Mouse (Mus musculus) forebrain, embryonic 11.5 days (tissue): Measurements from ENCODE around the gene Mblac2. TPM values are rescaled to one million over a fixed set of nuclear protein-coding genes. Genes with fewer than 3 reads are reported as not detected.
"Not testable (repeated sequence)": the region's sequence is repeated elsewhere in the genome, so short reads cannot be mapped to it uniquely, and the experiment has no call there.

ENCODE experiments used
- ATAC-seq: fragments of 200-750 bp; cut with Nextera tagmentation; replicated peaks from 2 replicates; pipeline ENCODE4 v1.8.0; 2017; ENCODE audit warnings: moderate TSS enrichment; ENCODE audit not compliant: low FRiP score
- DNase-seq: peaks from one replicate; pipeline ENCODE4 v3.0.0-alpha.2; 2017; ENCODE audit warnings: low spot score
- H3K27ac ChIP-seq: fragments of 300-500 bp; sonication (generic); 2 replicates; pipeline ENCODE4 v1.5.1; 2014; ENCODE audit warnings: low read depth, low read length
- H3K27me3 ChIP-seq: fragments of 300-500 bp; sonication (generic); 2 replicates; pipeline ENCODE4 v1.6.1; 2014; ENCODE audit warnings: mild to moderate bottlenecking, low read length, mixed read lengths; ENCODE audit not compliant: control insufficient read depth, insufficient read depth
- H3K36me3 ChIP-seq: fragments of 300-500 bp; sonication (generic); 2 replicates; pipeline ENCODE4 v1.6.1; 2014; ENCODE audit warnings: mild to moderate bottlenecking, low read length, moderate library complexity, mixed read lengths; ENCODE audit not compliant: control insufficient read depth, insufficient read depth
- H3K4me1 ChIP-seq: fragments of 300-500 bp; sonication (generic); replicated peaks from 2 replicates; pipeline ENCODE4 v1.6.1; 2014; ENCODE audit warnings: low read length, mixed read lengths; ENCODE audit not compliant: control insufficient read depth, insufficient read depth
- H3K4me2 ChIP-seq: fragments of 300-500 bp; sonication (generic); 2 replicates; pipeline ENCODE4 v1.6.1; 2014; ENCODE audit warnings: low read depth, mild to moderate bottlenecking, low read length, moderate library complexity, mixed read lengths; ENCODE audit not compliant: severe bottlenecking
- H3K4me3 ChIP-seq: fragments of 300-500 bp; sonication (generic); 2 replicates; pipeline ENCODE4 v1.5.1; 2014; ENCODE audit warnings: low read depth, low read length
- H3K9ac ChIP-seq: fragments of 300-500 bp; sonication (generic); 2 replicates; pipeline ENCODE4 v1.6.1; 2014; ENCODE audit warnings: low read length
- H3K9me3 ChIP-seq: fragments of 300-500 bp; sonication (generic); 2 replicates; pipeline ENCODE4 v1.6.1; 2016; ENCODE audit warnings: low read length, mixed read lengths; ENCODE audit not compliant: control insufficient read depth
- WGBS: fragments of 180-500 bp; shearing (Covaris S2); extraction: QIAGEN DNeasy Blood & Tissue Kit; methylation state at CpG from one replicate; pipeline ENCODE4 v1.1.7; 2014; 5-methylcytosine and 5-hydroxymethylcytosine counted together
- polyA plus RNA-seq: library from polyadenylated mRNA; unstranded; fragments of >200 nt; fragmentation: Nextera tagmentation; extraction: Ambion mirVana; gene quantifications from 2 replicates; pipeline ENCODE4 v1.2.1, GENCODE M21; 2014

Gene Mblac2
- polyA plus RNA-seq, 1 experiment from 2014 or later, result 5.9 TPM

DNA sequence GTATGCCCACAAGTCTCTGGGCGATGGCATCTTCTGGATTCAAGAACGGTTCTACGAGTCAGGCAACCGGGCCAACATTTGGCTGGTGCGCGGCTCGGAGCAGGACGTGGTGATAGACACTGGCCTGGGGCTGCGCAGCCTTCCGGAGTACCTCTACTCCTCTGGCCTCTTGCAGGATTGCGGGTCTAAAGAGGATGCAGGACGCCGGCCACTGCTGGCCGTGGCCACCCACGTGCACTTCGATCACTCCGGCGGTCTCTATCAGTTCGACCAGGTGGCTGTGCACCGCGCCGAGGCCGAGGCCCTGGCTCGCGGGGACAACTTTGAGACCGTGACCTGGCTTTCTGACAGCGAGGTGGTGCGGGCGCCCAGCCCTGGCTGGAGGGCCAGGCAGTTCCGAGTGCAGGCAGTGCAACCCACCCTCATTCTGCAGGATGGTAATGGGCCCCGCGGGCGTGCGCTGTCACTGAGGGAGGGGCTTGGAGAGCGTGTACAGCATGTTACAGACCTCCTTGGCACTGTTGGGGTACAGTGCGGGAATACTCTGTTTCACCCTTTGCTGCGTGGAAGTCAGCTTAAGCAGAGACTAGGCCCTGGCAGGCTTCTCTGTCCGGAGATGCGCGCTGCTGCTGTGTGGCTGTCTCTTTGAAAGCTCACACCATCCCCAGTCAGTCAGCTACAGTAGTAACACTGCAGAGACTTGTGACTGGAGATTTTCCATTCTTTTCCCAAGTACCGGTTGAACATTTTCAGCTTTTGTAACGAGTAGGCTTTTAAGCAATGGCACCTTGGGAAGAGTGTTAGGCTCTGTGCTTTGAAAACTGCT lies 618 bp downstream of the Mblac2 start:
- no peaks in the 10 kb centered on the region for H3K9me3 ChIP-seq
- no peaks in the 10 kb centered on the region for H3K36me3 ChIP-seq
- peak overlapping the region; percentile 93 for H3K4me2 ChIP-seq
- peak overlapping the region; percentile 60 for H3K9ac ChIP-seq
- WGBS, result under 1% methylated on average over 42 of the region's 42 CpGs
- peak overlapping the region; percentile 68; the same call in 1 of the 2 replicates for H3K27ac ChIP-seq
- H3K27me3 ChIP-seq, result no peaks in the 10 kb centered on the region
- peak overlapping the region; percentile 75 for H3K4me3 ChIP-seq
- H3K4me1 ChIP-seq, result peaks cover 4% of the 10 kb centered on the region; the same call in 1 of the 2 replicates
- ATAC-seq (peak; percentile 19; the same call in 1 of the 2 replicates), DNase-seq (no peak)

DNA sequence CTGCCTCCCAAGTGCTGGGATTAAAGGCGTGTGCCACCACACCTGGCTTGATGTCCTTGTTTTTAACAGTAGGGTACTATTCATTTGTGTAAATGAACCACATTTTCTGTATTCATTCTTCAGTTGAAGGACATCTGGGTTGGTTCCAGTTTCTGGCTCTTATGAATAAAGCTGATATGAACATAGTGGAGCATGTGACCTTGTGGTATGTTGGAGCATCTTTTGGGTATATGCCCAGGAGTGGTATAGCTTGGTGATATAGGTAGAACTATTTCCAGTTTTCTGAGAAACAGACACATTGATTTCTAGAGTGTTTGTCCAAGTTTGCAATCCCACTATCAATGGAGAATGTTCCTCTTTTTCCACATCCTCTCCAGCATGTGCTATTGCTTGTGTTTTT lies 2.8 kb downstream of the Mblac2 start:
- no peak for DNase-seq
- no peak for ATAC-seq

DNA sequence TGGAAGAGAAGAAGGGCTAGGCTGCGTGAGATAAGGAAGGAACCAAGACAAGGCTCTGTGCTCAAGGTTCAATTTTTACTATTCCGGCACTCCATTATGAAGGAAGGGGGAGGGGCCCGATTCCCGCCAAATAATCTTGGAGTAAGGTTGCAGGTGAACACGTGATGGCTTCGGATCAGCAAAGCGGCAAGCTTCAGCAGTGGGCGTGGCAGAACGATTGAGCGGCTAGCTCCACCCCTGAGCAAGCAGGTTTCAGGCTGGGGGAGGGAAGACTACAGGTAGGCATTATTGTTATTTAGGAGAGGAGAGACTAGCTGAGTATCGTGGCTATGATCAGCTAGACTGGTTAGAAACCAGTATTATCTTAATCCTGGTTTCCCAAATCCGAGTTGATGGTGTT lies 17.0 kb downstream of the Mblac2 start:
- not testable (repeated sequence) for H3K27me3 ChIP-seq, H3K27ac ChIP-seq, ATAC-seq, H3K9me3 ChIP-seq, H3K36me3 ChIP-seq, H3K9ac ChIP-seq, H3K4me2 ChIP-seq, H3K4me1 ChIP-seq, H3K4me3 ChIP-seq, DNase-seq
- WGBS, result 59% methylated on average over 12 of the region's 12 CpGs

More for the DNA sequence above, 2.8 kb downstream of the Mblac2 start:
- Histone ChIP-seq H3K27me3 (no peaks in the 10 kb centered on the region), H3K4me1 (peaks cover 4% of the 10 kb centered on the region; the same call in 1 of the 2 replicates), H3K4me3 (no peak overlapping the region), H3K9me3 (no peaks in the 10 kb centered on the region), H3K4me2 (no peak overlapping the region), H3K36me3 (no peaks in the 10 kb centered on the region), H3K27ac (no peak overlapping the region), H3K9ac (no peak overlapping the region)
- 89% methylated on average over 1 of the region's 1 CpGs for WGBS

DNA sequence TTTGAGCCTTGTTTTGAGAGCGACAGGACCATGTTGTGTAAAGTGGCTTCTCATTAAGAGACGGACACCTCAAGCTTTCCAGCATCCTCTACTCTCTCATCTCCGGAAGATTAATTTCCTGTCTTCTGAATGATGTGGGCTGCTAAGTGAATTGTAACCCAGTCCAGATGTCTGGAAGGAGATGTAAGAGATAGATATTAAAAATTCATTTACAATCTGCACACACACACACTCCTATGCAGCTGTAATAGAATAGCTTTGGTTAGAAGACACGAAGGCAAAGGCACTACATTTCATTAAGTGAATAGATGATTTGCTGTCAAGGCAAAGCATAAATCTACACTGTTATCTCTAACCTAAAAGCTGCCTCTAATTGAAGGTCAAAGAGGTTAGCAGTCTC lies 18.0 kb downstream of the Mblac2 start:
- no peaks in the 10 kb centered on the region for H3K4me1 ChIP-seq
- no peak overlapping the region for H3K4me3 ChIP-seq
- H3K27ac ChIP-seq, result no peak overlapping the region
- H3K9ac ChIP-seq, result no peak overlapping the region
- ATAC-seq (no peak), DNase-seq (no peak)
- no peaks in the 10 kb centered on the region for H3K27me3 ChIP-seq
- WGBS, result 81% methylated on average over 4 of the region's 4 CpGs
- no peaks in the 10 kb centered on the region for H3K9me3 ChIP-seq
- H3K4me2 ChIP-seq, result no peak overlapping the region
- H3K36me3 ChIP-seq, result no peaks in the 10 kb centered on the region

DNA sequence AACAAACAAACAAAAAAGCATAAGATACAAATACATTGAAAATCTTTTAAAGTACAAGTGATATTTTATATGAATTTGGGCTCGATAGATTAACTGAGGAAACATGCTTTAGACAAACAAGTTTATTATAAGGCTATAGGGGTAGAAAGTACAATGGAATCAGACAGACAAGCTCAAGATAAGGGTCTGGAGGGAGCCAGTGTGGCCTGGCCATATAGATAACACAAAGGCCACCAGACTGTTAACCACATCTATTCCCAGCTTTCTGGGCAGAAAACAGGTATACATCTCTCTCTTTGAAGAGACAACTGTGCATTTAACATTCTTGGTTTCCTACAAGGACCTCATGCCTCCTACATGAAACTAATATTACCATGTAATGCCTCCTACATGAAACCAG lies 19.2 kb downstream of the Mblac2 start:
- Histone ChIP-seq H3K36me3 (no peaks in the 10 kb centered on the region), H3K27ac (no peak overlapping the region), H3K9ac (no peak overlapping the region), H3K4me2 (no peak overlapping the region), H3K4me3 (no peak overlapping the region), H3K9me3 (no peaks in the 10 kb centered on the region), H3K27me3 (no peaks in the 10 kb centered on the region), H3K4me1 (no peaks in the 10 kb centered on the region)
- 91% methylated on average over 1 of the region's 1 CpGs for WGBS
- no peak for ATAC-seq
- no peak for DNase-seq

DNA sequence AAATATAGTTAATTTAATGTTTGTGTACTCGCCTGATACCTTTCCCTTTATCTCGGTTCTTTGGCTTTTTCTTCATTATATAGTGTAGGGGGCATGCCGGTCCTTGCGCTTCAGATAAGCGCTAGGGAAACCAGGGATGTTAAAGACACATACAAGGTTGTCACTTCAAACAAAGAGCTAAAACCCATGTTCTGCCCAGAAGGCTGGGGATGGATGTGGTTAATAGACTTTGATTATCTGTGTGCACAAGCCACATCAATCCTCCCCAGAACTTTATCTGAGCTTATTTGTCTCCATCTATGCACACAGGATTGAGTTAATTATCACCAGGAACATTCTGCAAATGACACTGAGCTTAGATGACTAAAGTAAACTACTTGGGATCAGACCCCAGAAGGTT lies 25.5 kb downstream of the Mblac2 start:
- Histone ChIP-seq H3K27me3 (no peaks in the 10 kb centered on the region), H3K9ac (no peak overlapping the region), H3K4me2 (no peak overlapping the region), H3K9me3 (no peaks in the 10 kb centered on the region), H3K4me3 (no peak overlapping the region), H3K27ac (no peak overlapping the region), H3K36me3 (no peaks in the 10 kb centered on the region), H3K4me1 (no peaks in the 10 kb centered on the region)
- no peak for ATAC-seq
- 92% methylated on average over 5 of the region's 5 CpGs for WGBS
- no peak for DNase-seq

DNA sequence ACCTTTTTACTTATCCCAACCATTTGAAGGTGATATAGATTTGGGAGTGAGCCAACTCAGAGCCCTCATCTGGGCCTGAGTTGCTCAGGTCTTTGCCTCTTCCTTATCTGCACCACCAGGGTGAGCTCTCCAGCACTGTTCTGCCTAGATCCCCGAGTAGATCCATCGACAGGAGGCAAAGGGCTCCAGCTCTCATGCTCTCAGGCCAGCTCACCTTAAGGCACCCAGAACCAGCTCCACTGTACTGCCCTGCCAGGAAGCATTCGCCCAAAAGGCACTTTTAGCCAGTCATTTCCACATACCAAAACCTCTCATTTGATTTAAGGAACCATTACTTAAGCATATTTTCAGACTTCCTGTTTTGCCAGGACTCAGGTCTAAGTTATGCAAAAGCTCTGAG lies 29.8 kb downstream of the Mblac2 start:
- Histone ChIP-seq H3K4me1 (no peaks in the 10 kb centered on the region), H3K27me3 (no peaks in the 10 kb centered on the region), H3K9me3 (no peaks in the 10 kb centered on the region), H3K4me2 (no peak overlapping the region), H3K4me3 (no peak overlapping the region), H3K27ac (no peak overlapping the region), H3K36me3 (no peaks in the 10 kb centered on the region), H3K9ac (no peak overlapping the region)
- no peak for ATAC-seq
- WGBS, result 59% methylated on average over 3 of the region's 3 CpGs
- DNase-seq, result no peak

DNA sequence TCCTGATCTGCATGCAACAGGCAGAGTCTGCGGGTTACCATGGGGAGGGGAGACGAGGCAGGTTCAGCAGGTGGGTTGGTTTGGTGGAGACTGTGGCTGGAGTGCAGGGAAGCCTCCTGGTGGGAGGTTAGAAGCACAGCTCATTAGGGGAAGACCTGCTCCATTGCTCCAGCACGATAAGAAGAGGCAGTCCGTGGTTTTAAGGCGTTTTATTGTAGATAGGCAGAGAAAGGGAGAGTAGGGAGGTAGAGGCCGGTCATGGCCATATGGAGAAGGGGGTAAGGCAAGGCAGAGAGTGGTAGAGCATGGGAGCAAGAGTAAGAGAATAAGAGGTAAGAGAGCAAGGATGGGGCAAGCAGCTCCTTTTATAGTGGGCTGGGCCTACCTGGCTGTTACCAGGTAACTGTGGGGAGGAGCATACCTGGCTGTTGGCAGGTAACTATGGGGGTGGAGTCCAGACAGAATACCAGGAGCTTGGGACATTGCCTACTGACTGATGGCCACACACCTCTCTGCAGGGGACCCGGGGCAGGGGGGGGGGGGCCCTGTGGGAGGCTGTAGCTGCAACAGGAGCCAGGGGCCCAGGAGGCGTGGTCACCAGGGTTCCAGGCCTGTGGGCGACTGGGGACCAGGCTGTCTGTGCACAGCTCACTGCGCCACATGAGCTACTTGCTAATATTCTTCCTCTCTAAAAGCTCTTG lies 32.4 kb downstream of the Mblac2 start:
- Histone ChIP-seq H3K27me3 (no peaks in the 10 kb centered on the region), H3K27ac (no peak overlapping the region), H3K9me3 (no peaks in the 10 kb centered on the region), H3K4me2 (no peak overlapping the region), H3K4me3 (no peak overlapping the region), H3K36me3 (no peaks in the 10 kb centered on the region), H3K4me1 (no peaks in the 10 kb centered on the region), H3K9ac (no peak overlapping the region)
- DNase-seq (no peak), ATAC-seq (no peak)
- 38% methylated on average over 10 of the region's 10 CpGs for WGBS

DNA sequence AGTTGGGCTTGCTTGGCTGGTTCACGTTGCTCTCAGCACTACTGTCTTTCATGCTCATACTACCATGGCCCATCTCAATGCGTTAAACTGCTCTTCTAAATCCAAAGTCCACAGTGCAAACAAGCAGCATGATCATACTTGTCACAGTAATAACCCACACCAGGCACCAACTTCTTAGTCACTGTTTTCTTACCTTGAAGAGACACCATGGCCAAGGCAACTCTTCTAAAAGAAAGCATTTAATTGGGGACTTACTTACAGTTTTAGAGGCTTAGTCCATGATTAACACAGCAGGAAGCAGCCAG lies 32.9 kb downstream of the Mblac2 start:
- H3K27me3 ChIP-seq, result no peaks in the 10 kb centered on the region
- no peak overlapping the region for H3K9ac ChIP-seq
- no peak overlapping the region for H3K4me3 ChIP-seq
- H3K4me2 ChIP-seq, result no peak overlapping the region
- H3K36me3 ChIP-seq, result no peaks in the 10 kb centered on the region
- ATAC-seq (no peak), DNase-seq (no peak)
- H3K9me3 ChIP-seq, result no peaks in the 10 kb centered on the region
- no peak overlapping the region for H3K27ac ChIP-seq
- 41% methylated on average over 2 of the region's 2 CpGs for WGBS
- no peaks in the 10 kb centered on the region for H3K4me1 ChIP-seq
